Mouse (Mus musculus) olfactory bulb, adult 2 months (tissue): ENCODE measurements at regions not wholly inside any gene's neighbourhood (a gene's known extent, or its start where the extent isn't known, plus 50 kb on each side); places are given as distances from the start of the nearest gene placed in this dataset.

ENCODE experiments used
- CTCF ChIP-seq: fragments of 200-500 bp; IDR thresholded peaks from 2 replicates; pipeline ENCODE4 v1.5.1; 2012; ENCODE audit warnings: low read depth, mild to moderate bottlenecking, low read length, moderate library complexity; ENCODE audit not compliant: insufficient read depth
- POLR2A ChIP-seq: fragments of 200-500 bp; IDR thresholded peaks from 2 replicates; pipeline ENCODE4 v1.6.1; 2012; ENCODE audit warnings: mild to moderate bottlenecking, low read depth, low read length, moderate library complexity; ENCODE audit not compliant: insufficient read depth

DNA sequence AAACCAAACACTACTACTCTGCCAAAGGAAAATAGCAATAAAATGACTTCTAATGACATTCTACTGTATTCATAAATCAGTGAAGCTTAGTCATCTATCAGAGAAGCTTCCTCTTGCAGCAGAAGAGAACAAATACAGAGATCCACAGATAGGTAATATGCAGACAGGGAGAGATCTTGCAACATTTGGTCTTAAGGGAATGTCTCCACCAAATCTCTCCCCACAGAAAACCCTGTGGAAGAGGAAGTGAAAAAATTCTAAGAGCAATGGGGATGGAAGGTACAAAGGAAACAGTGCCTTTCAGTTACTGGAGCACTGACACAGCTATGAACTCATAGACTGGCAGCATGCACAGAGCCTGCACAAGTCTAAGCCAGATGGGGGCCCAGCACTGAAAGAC, 202.4 kb upstream of the Dkk2 start:
- TF ChIP-seq POLR2A (no peak), CTCF (no peak)
